Mouse (Mus musculus) hematopoietic stem cell, adult 5-6 weeks (primary cell): ENCODE results near the gene Taok1. TPM values are rescaled to one million over a fixed set of nuclear protein-coding genes. Genes with fewer than 3 reads are reported as not detected.

ENCODE experiments used
- ATAC-seq, 2 experiments: fragments of 125-278 bp in 1 of 2; replicated peaks in 1 of 2; 2 replicates each; pipeline ENCODE4 v1.8.0; 2016 to 2017; ENCODE audit warnings: inconsistent platforms in 2 of 2, mild to moderate bottlenecking in 2 of 2, moderate number of reproducible peaks in 2 of 2, low read depth in 1 of 2, moderate TSS enrichment in 1 of 2; ENCODE audit not compliant: low FRiP score in 2 of 2, poor library complexity in 2 of 2, severe bottlenecking in 2 of 2, insufficient read depth in 1 of 2, low TSS enrichment in 1 of 2
- total RNA-seq: library from RNA; stranded (forward); fragments of 172-1452, 232-1000 nt; gene quantifications from 2 replicates; pipeline ENCODE4 v1.2.3, GENCODE M21; 2017

Gene Taok1
- total RNA-seq, 1 experiment from 2014 or later: 56.6 TPM

- ATAC-seq: no peak
Measured at GRCm38 (mm10) chr11:77485229-77485628, 122.4 kb downstream of the Taok1 start.

GRCm38 (mm10) chr11:77483510-77484255 lies 123.9 kb downstream of the Taok1 start:
- ATAC-seq: 0 out of 4 replicates have a peak, but pooled peaks of 1 of the 2 experiments have one; percentile 34

DNA sequence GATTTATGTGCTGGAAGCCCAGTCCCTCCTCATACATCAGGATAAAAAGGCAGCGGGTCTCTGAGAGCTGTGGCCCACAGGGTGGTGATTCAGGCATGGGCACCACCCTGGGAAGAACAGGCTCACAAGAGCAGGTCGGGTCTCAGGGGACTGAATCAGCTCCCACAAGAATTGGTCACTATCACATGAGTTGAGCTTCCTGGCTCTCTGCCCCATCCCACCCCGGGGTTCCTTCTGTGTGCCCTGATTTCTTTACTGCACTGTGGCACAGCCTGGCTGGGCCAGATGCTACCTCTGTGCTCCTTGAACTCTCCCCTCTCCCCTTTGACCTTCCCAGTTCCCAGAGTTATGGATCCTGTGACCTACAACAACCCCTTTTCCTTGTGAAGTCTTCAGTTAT lies 124.6 kb downstream of the Taok1 start:
- ATAC-seq: no peak

Other genes starting within 250 kb of the Taok1 start
- gene Coro6, start 145.4 kb downstream of the Taok1 start, total RNA-seq: not detected in 2 replicates
- gene Ankrd13b, start 118.1 kb downstream of the Taok1 start, total RNA-seq: 8.1 and 13.2 TPM in 2 replicates
- gene Git1, start 114.3 kb downstream of the Taok1 start, total RNA-seq: 22.1 and 24.1 TPM in 2 replicates
- 12.3 and 19.1 TPM in 2 replicates for gene Abhd15, start 92.7 kb downstream of the Taok1 start, total RNA-seq
- 5.0 and 5.4 TPM in 2 replicates for gene Trp53i13, start 91.8 kb downstream of the Taok1 start, total RNA-seq
- gene Gm10392, start 88.6 kb downstream of the Taok1 start, total RNA-seq: 0.55 and 2.4 TPM in 2 replicates
- 104 and 109 TPM in 2 replicates for gene Nufip2, start 78.3 kb upstream of the Taok1 start, total RNA-seq
- gene Cryba1, start 117.5 kb upstream of the Taok1 start, total RNA-seq: not detected in 2 replicates
- 97.7 and 133 TPM in 2 replicates for gene Myo18a, start 155.4 kb upstream of the Taok1 start, total RNA-seq
- not detected in 2 replicates for gene Gm10277, start 179.9 kb upstream of the Taok1 start, total RNA-seq